Mouse (Mus musculus) leukemia stem cell, adult 10-12 weeks (primary cell): ENCODE measurements around the gene Celf1. TPM values are rescaled to one million over a fixed set of nuclear protein-coding genes. Genes with fewer than 3 reads are reported as not detected.

Experiments used
- polyA plus RNA-seq: library from polyadenylated mRNA; stranded (reverse); fragments of >175 nt; gene quantifications from 2 replicates; pipeline ENCODE4 v1.2.3, GENCODE M21; 2012; ENCODE audit warnings: low replicate concordance

The Celf1 gene
- polyA plus RNA-seq = 48.6 and 93.5 TPM in 2 replicates

DNA sequence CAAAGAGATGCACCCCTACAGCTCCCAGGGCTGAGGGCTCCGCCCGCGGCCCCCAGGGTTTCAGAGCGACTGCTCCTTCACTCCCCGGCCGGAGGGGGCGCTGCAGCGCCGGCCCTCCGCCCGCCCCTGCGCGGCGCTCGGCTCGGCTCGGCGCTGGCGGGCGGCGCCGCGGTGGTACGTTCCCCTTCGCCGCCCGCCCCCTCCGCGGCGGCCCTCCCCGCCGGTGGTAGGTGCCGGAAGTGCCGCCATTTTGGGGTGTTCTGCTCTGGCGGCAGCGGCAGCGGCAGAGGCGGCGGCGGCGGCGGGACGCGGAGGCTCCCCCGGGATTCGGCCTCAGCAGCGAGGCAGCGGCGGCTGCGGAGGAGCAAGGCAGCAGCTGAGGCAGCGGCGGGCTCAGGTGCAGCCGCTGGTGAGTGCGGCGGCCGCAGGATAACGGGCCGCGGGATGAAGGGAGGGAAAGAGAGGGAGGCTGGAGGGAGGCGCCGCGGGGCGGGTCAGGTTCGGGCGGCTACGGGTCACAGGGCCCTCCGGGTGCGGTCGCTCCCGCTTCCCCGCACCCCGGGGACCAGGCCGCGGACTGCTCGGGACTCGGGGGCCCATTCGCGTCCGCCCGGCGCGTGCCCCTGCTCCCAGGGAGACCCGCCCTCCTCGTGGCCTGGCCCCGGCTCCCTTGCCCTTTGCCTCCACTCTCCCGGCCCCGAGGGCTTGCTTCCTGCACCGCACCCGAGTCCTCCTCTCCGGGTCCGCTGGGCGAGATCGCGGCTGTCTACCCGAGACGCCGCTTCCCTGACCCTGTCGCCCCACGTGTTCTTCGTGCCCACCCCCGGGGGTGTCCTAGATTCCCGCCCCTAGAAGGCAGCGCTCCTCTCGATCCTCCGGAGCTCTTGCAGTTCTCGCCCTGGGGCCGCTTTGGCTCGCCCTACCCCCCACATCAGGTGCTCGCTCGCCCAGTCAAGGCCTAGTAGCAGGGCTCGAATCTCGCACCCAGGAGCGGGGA, at the start of gene Celf1:
Gene Celf1, plus strand, starts transcription at position 150 of the 997 bp plus-strand sequence.

DNA sequence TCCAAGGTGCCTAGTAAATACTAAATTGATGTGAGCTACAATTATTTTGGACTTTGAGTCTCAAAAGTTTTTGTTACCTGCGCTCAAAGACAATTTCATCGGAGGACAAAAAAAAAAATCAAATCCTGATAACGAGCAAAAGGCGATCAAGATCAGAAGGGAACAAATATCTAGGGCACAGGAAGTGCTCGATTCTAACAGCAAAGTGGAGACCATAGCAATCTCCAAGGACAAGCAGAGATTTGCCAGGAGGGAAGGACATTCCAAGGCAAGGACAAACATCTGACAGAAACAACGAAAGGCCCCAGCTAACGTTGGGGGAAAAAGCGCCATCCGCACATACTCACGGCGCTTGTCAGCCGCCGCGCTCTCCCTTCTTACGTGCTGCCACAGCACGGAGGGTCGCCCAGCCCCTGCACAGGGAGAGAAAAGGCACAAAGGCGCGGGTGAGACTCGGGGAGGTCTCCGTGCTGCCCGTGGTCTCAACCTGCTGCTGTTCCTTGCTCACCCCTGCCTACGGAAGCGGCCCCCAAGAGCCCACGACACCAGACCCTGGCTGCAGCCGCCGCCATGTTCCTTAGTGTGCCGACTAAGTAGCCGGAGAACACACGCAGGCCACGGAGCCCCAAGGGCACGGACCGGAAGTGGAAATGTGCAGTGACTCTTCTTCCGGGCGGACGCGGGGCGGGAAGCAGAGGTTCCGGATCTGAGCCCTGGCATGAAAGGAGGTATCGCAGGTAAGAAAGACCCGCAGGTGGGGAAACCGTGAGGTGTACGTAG, 35.9 kb upstream of the Celf1 start, which contains the start of the genes Kbtbd4 and Ndufs3:
Gene Kbtbd4, plus strand, starts transcription at position 665 of the 780 bp plus-strand sequence.
Gene Ndufs3, minus strand, starts transcription at position 752 of the 780 bp plus-strand sequence.

DNA sequence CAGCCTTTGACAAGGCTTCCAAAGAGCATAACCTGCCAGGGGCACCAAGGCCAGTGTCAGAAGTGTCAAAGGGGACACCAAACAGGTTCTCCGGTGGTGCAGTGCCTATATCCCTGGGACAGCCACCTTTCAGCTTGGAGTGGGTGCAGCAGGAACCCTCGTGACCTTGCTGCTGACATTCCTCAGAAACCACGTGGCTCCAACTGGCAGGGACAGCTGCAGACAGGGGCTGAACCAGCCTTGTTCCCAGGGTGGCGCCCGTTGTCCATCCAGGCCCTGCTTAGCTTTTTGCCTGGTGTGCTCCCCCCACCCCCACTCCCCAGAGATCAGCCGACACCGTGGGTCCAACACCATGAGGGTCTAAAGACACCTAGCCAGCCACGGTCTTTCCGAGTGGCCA, 95.2 kb downstream of the Celf1 start, which contains the start of gene Rapsn:
Gene Rapsn, plus strand, starts transcription at position 236 of the 400 bp plus-strand sequence.

DNA sequence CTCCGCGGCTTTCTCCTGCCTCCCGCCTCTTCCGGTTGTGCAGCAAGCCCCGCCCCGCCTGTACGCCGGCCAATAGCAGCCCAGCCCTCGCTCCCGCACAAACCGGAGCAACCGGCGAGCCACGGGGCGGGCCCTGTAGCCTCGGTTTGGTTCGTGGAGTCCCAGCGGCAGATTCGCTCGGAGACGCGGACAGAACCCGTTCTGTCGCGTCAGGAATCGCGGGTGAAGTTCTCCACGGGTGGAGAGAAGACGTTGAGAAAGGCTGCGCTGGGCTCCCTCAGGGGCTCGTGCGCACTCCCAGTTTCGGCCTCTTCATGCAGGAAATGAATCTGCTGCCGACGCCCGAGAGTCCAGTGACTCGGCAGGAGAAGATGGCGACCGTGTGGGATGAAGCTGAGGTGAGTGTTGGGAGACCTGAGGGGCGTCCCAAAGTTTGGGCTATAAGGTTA, 113.8 kb downstream of the Celf1 start, which contains the start of gene Psmc3:
Gene Psmc3, plus strand, starts transcription at position 76 of the 449 bp plus-strand sequence.

Other genes starting within 250 kb of the Celf1 start
- 82.6 and 104 TPM in 2 replicates for gene Fnbp4, start 195.0 kb upstream of the Celf1 start, polyA plus RNA-seq
- gene Agbl2, start 157.7 kb upstream of the Celf1 start, polyA plus RNA-seq = not detected in 2 replicates
- 7.2 and 15.7 TPM in 2 replicates for gene Mtch2, start 93.2 kb upstream of the Celf1 start, polyA plus RNA-seq
- 5.1 and 9.9 TPM in 2 replicates for gene C1qtnf4, start 54.5 kb upstream of the Celf1 start, polyA plus RNA-seq
- 1.4 and 7.7 TPM in 2 replicates for gene Kbtbd4, start 35.6 kb upstream of the Celf1 start, polyA plus RNA-seq
- gene Ndufs3, start 35.6 kb upstream of the Celf1 start, polyA plus RNA-seq = 39.0 and 60.7 TPM in 2 replicates
- 0.19 and 0.36 TPM in 2 replicates for gene Rapsn, start 95.2 kb downstream of the Celf1 start, polyA plus RNA-seq
- gene Psmc3, start 113.6 kb downstream of the Celf1 start, polyA plus RNA-seq = 50.2 and 74.8 TPM in 2 replicates
- 13.6 and 25.4 TPM in 2 replicates for gene Slc39a13, start 130.0 kb downstream of the Celf1 start, polyA plus RNA-seq
- 25.7 and 55.7 TPM in 2 replicates for gene Spi1, start 142.0 kb downstream of the Celf1 start, polyA plus RNA-seq
- gene Mybpc3, start 177.8 kb downstream of the Celf1 start, polyA plus RNA-seq = 0.06 and 0.17 TPM in 2 replicates
- gene Madd, start 243.5 kb downstream of the Celf1 start, polyA plus RNA-seq = 5.4 and 8.6 TPM in 2 replicates